17 mouse cellular contexts compared by ENCODE assay signal in the genomic region with DNA sequence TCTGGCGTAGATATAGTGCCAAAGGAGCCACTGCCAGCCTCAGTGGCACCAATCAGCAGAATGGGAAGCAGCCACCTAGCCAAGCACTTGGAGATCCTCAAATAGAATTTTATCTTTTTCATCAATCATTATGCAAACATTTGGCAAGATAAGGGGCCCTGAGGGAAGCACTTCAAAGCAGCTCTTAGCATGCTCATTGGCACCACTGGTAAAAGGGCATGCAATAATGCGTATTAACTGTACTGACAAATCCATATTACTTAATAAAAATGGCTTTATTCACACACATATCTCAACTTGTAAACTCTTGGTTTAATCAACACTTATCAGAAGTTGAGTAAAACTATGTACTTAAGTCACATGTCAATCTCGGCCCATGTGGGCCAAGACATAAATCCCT.
"Had no signal": no experiment of that assay in that cellular context is flagged by ENCODE, and none has a peak within 500 bp of the region (broad histone marks: within the 10 kb centered on the region; RNA-seq: fewer than 3 reads in every experiment).

No protein-coding gene starts in this region.

- H3K36me3 ChIP-seq: limb, embryonic 10.5 days; limb, embryonic 13.5 days; midbrain, embryonic 10.5 days; midbrain, embryonic 13.5 days; neural tube, embryonic 13.5 days had no signal

- H3K27ac ChIP-seq: kidney, postnatal 0 days; layer of hippocampus, adult 2 months; limb, embryonic 10.5 days; limb, embryonic 13.5 days; liver, embryonic 14.5 days; midbrain, embryonic 10.5 days; midbrain, embryonic 13.5 days; neural tube, embryonic 13.5 days; stomach, postnatal 0 days had no signal

- H3K4me1 ChIP-seq: midbrain, embryonic 13.5 days had no signal

- DNase-seq: kidney, adult 18-20 months; kidney, postnatal 25 days; layer of hippocampus, adult 9-11 months; liver, postnatal 0 days; retina, postnatal 1 day; thymus, adult 2 months; thymus, postnatal 14 days; thymus, postnatal 4 days had no signal

- H3K27me3 ChIP-seq: limb, embryonic 13.5 days; midbrain, embryonic 13.5 days; neural tube, embryonic 13.5 days had no signal

- H3K4me3 ChIP-seq: layer of hippocampus, adult 2 months; limb, embryonic 13.5 days; midbrain, embryonic 10.5 days; midbrain, embryonic 13.5 days; neural tube, embryonic 13.5 days had no signal

- H3K9ac ChIP-seq: limb, embryonic 13.5 days; liver, embryonic 14.5 days; liver, postnatal 0 days; midbrain, embryonic 13.5 days; neural tube, embryonic 13.5 days had no signal
